Mouse (Mus musculus): ENCODE measurements around the gene Obscn. TPM values are rescaled to one million over a fixed set of nuclear protein-coding genes. Genes with fewer than 3 reads are reported as not detected.

Obscn gene
- total and polyA plus RNA-seq, 3 experiments: 315 to 894 (median 667) TPM

- no peaks in the 10 kb centered on the region for H3K36me3 ChIP-seq (ENCODE audit: control insufficient read depth, insufficient read depth, low read length)
- no peaks in the 10 kb centered on the region for H3K79me2 ChIP-seq (replicated peaks; ENCODE audit: control insufficient read depth, insufficient read depth, low read length)
- 85% methylated on average over 5 of the region's 5 CpGs for WGBS
- no peaks in the 10 kb centered on the region for H3K4me1 ChIP-seq (ENCODE audit: control insufficient read depth, insufficient read depth, low read length)
- no peak overlapping the region for H3K4me3 ChIP-seq
- DNase-seq: no peak
- intact Hi-C loops (cut with DNase I): no loop called here
- TF ChIP-seq POLR2A (IDR thresholded peaks at IDR 0.05; ENCODE audit: insufficient read depth, low read depth, low read length): no peak
- no peak overlapping the region for H3K9ac ChIP-seq (ENCODE audit: low read depth, low read length)
- no peak overlapping the region for H3K27ac ChIP-seq
- H3K27me3 ChIP-seq (ENCODE audit: control insufficient read depth, insufficient read depth, low read length): no peaks in the 10 kb centered on the region
Measured at GRCm38 (mm10) chr11:59155900-59156299, 19.7 kb upstream of the Obscn start.

- Histone ChIP-seq H3K27ac (no peak overlapping the region), H3K36me3 (ENCODE audit: control insufficient read depth, insufficient read depth, low read length) (no peaks in the 10 kb centered on the region), H3K4me1 (ENCODE audit: control insufficient read depth, insufficient read depth, low read length) (no peaks in the 10 kb centered on the region), H3K79me2 (replicated peaks; ENCODE audit: control insufficient read depth, insufficient read depth, low read length) (no peaks in the 10 kb centered on the region), H3K4me3 (no peak overlapping the region), H3K9ac (ENCODE audit: low read depth, low read length) (no peak overlapping the region), H3K27me3 (ENCODE audit: control insufficient read depth, insufficient read depth, low read length) (no peaks in the 10 kb centered on the region)
- WGBS: 59% methylated on average over 7 of the region's 7 CpGs
- TF ChIP-seq CTCF (IDR thresholded peaks at IDR 0.05): no peak
- TF ChIP-seq EP300 (IDR thresholded peaks at IDR 0.05; ENCODE audit: insufficient read depth, low read depth, low read length): 0 out of 2 replicates have a peak, but pooled peaks have one; percentile 20
- no peak for TF ChIP-seq POLR2A (IDR thresholded peaks at IDR 0.05; ENCODE audit: insufficient read depth, low read depth, low read length)
- intact Hi-C loops (cut with DNase I): no loop called here
- peak in 1 of 2 experiments; percentile 15 for DNase-seq
Measured at GRCm38 (mm10) chr11:59154220-59154619, 18.0 kb upstream of the Obscn start.

GRCm38 (mm10) chr11:59151729-59152128 lies 15.5 kb upstream of the Obscn start:
- 48% methylated on average over 3 of the region's 3 CpGs for WGBS
- intact Hi-C loops (cut with DNase I): no loop called here
- Histone ChIP-seq H3K79me2 (replicated peaks; ENCODE audit: control insufficient read depth, insufficient read depth, low read length) (no peaks in the 10 kb centered on the region), H3K9ac (ENCODE audit: low read depth, low read length) (no peak overlapping the region), H3K36me3 (ENCODE audit: control insufficient read depth, insufficient read depth, low read length) (no peaks in the 10 kb centered on the region), H3K27me3 (ENCODE audit: control insufficient read depth, insufficient read depth, low read length) (no peaks in the 10 kb centered on the region), H3K4me3 (no peak overlapping the region), H3K27ac (no peak overlapping the region), H3K4me1 (ENCODE audit: control insufficient read depth, insufficient read depth, low read length) (no peaks in the 10 kb centered on the region)
- no peak for DNase-seq
- TF ChIP-seq POLR2A (IDR thresholded peaks at IDR 0.05; ENCODE audit: insufficient read depth, low read depth, low read length) (no peak), CTCF (IDR thresholded peaks at IDR 0.05) (peak; percentile 37; the same call in 1 of the 2 replicates)

GRCm38 (mm10) chr11:59149302-59149701 lies 13.1 kb upstream of the Obscn start:
- 77% methylated on average over 3 of the region's 3 CpGs for WGBS
- Histone ChIP-seq H3K4me1 (ENCODE audit: control insufficient read depth, insufficient read depth, low read length) (no peaks in the 10 kb centered on the region), H3K9ac (ENCODE audit: low read depth, low read length) (no peak overlapping the region), H3K79me2 (replicated peaks; ENCODE audit: control insufficient read depth, insufficient read depth, low read length) (no peaks in the 10 kb centered on the region), H3K27me3 (ENCODE audit: control insufficient read depth, insufficient read depth, low read length) (no peaks in the 10 kb centered on the region), H3K4me3 (no peak overlapping the region), H3K36me3 (ENCODE audit: control insufficient read depth, insufficient read depth, low read length) (no peaks in the 10 kb centered on the region), H3K27ac (no peak overlapping the region)
- intact Hi-C loops (cut with DNase I): no loop called here
- TF ChIP-seq POLR2A (IDR thresholded peaks at IDR 0.05; ENCODE audit: insufficient read depth, low read depth, low read length): no peak
- no peak for TF ChIP-seq EP300 (IDR thresholded peaks at IDR 0.05; ENCODE audit: insufficient read depth, low read depth, low read length)
- no peak for TF ChIP-seq CTCF (IDR thresholded peaks at IDR 0.05)
- DNase-seq: no peak

- no peaks in the 10 kb centered on the region; the same call in 1 of the 2 replicates for H3K79me2 ChIP-seq (replicated peaks; ENCODE audit: control insufficient read depth, insufficient read depth, low read length)
- H3K4me1 ChIP-seq (ENCODE audit: control insufficient read depth, insufficient read depth, low read length): peaks cover 2% of the 10 kb centered on the region; the same call in 1 of the 2 replicates
- no peak overlapping the region for H3K27ac ChIP-seq
- TF ChIP-seq POLR2A (IDR thresholded peaks at IDR 0.05; ENCODE audit: insufficient read depth, low read depth, low read length) (no peak), CTCF (IDR thresholded peaks at IDR 0.05) (no peak), EP300 (IDR thresholded peaks at IDR 0.05; ENCODE audit: insufficient read depth, low read depth, low read length) (no peak)
- WGBS: 81% methylated on average over 5 of the region's 5 CpGs
- H3K4me3 ChIP-seq: no peak overlapping the region
- no peak overlapping the region for H3K9ac ChIP-seq (ENCODE audit: low read depth, low read length)
- no peaks in the 10 kb centered on the region for H3K36me3 ChIP-seq (ENCODE audit: control insufficient read depth, insufficient read depth, low read length)
- H3K27me3 ChIP-seq (ENCODE audit: control insufficient read depth, insufficient read depth, low read length): no peaks in the 10 kb centered on the region
- intact Hi-C loops (cut with DNase I): no loop called here
- no peak for DNase-seq
Measured at GRCm38 (mm10) chr11:59142962-59143361, 6.8 kb upstream of the Obscn start.

GRCm38 (mm10) chr11:59141772-59142370 lies 5.7 kb upstream of the Obscn start:
- H3K79me2 ChIP-seq (replicated peaks; ENCODE audit: control insufficient read depth, insufficient read depth, low read length): no peaks in the 10 kb centered on the region; the same call in 1 of the 2 replicates
- DNase-seq: no peak
- TF ChIP-seq POLR2A (IDR thresholded peaks at IDR 0.05; ENCODE audit: insufficient read depth, low read depth, low read length) (peak; percentile 31; the same call in 1 of the 2 replicates), CTCF (IDR thresholded peaks at IDR 0.05) (no peak)
- intact Hi-C loops (cut with DNase I): no loop called here
- no peaks in the 10 kb centered on the region for H3K36me3 ChIP-seq (ENCODE audit: control insufficient read depth, insufficient read depth, low read length)
- H3K4me3 ChIP-seq: no peak overlapping the region
- peaks cover 2% of the 10 kb centered on the region; the same call in 1 of the 2 replicates for H3K4me1 ChIP-seq (ENCODE audit: control insufficient read depth, insufficient read depth, low read length)
- H3K9ac ChIP-seq (ENCODE audit: low read depth, low read length): 0 out of 2 replicates have a peak overlapping the region, but pooled peaks have one; percentile 2
- H3K27ac ChIP-seq: no peak overlapping the region; the same call in 1 of the 2 replicates
- no peaks in the 10 kb centered on the region for H3K27me3 ChIP-seq (ENCODE audit: control insufficient read depth, insufficient read depth, low read length)
- WGBS: 11% methylated on average over 14 of the region's 14 CpGs

All from heart, adult 2 months (tissue).